Mouse (Mus musculus) CD4-positive naive resting alpha-beta T cell, adult 57 days (primary cell): ENCODE data around the gene Prb1. TPM values are rescaled to one million over a fixed set of nuclear protein-coding genes. Genes with fewer than 3 reads are reported as not detected.

Experiments used
- total RNA-seq: library from RNA; stranded (reverse); gene quantifications from one replicate; pipeline ENCODE4 v1.2.4, GENCODE M21; 2023

Gene Prb1
- total RNA-seq: not detected

GRCm38 (mm10) chr6:132210421-132210820 lies at the start of gene Prb1:
TSS of gene Prb1 (minus strand) at chr6:132210521.

Other genes starting within 250 kb of the Prb1 start
- gene Prpmp5, start 104.2 kb upstream of the Prb1 start, total RNA-seq: not detected
- not detected for gene Gm8882, start 153.6 kb upstream of the Prb1 start, total RNA-seq